Mouse (Mus musculus) forebrain, embryonic 14.5 days (tissue): ENCODE measurements at regions not wholly inside any gene's neighbourhood (a gene's known extent, or its start where the extent isn't known, plus 50 kb on each side); places are given as distances from the start of the nearest gene placed in this dataset.

Experiments used
- ATAC-seq: fragments of 200-750 bp; cut with Nextera tagmentation; 2 replicates; pipeline ENCODE4 v1.8.0; 2017; ENCODE audit warnings: mild to moderate bottlenecking, moderate library complexity
- DNase-seq: peaks from one replicate; pipeline ENCODE4 v3.0.0-alpha.2; 2015; ENCODE audit warnings: low spot score
- H3K27ac ChIP-seq: fragments of 300-500 bp; sonication (generic); 2 replicates; pipeline ENCODE4 v1.5.1; 2014; ENCODE audit warnings: low read depth, mild to moderate bottlenecking, control low read depth, low read length, moderate library complexity
- H3K27me3 ChIP-seq: fragments of 300-500 bp; sonication (generic); replicated peaks from 2 replicates; pipeline ENCODE4 v1.6.1; 2014; ENCODE audit warnings: low read length, control low read depth, mixed read lengths; ENCODE audit not compliant: control insufficient read depth, insufficient read depth
- H3K36me3 ChIP-seq: fragments of 300-500 bp; sonication (generic); 2 replicates; pipeline ENCODE4 v1.6.1; 2014; ENCODE audit warnings: low read length, control low read depth; ENCODE audit not compliant: control insufficient read depth, insufficient read depth
- H3K4me1 ChIP-seq: fragments of 300-500 bp; sonication (generic); 2 replicates; pipeline ENCODE4 v1.6.1; 2014; ENCODE audit warnings: antibody characterized with exemption, low read length, control low read depth; ENCODE audit not compliant: control insufficient read depth, insufficient read depth
- H3K4me2 ChIP-seq: fragments of 300-500 bp; sonication (generic); 2 replicates; pipeline ENCODE4 v1.6.1; 2014; ENCODE audit warnings: mild to moderate bottlenecking, control low read depth, low read length
- H3K4me3 ChIP-seq: fragments of 300-500 bp; sonication (generic); 2 replicates; pipeline ENCODE4 v1.5.1; 2014; ENCODE audit warnings: low read depth, low read length, control low read depth
- H3K9ac ChIP-seq: fragments of 300-500 bp; sonication (generic); 2 replicates; pipeline ENCODE4 v1.6.1; 2014; ENCODE audit warnings: mild to moderate bottlenecking, low read length, control low read depth, moderate library complexity
- H3K9me3 ChIP-seq: fragments of 300-500 bp; sonication (generic); replicated peaks from 2 replicates; pipeline ENCODE4 v1.6.1; 2016; ENCODE audit warnings: low read length, control low read depth, mixed read lengths; ENCODE audit not compliant: control insufficient read depth
- WGBS: fragments of 180-500 bp; shearing (Covaris S2); extraction: QIAGEN DNeasy Blood & Tissue Kit; methylation state at CpG from one replicate; pipeline ENCODE4 v1.1.7; 2014; 5-methylcytosine and 5-hydroxymethylcytosine counted together

- Histone ChIP-seq H3K4me3 (no peak overlapping the region), H3K4me2 (no peak overlapping the region), H3K36me3 (no peaks in the 10 kb centered on the region), H3K27ac (no peak overlapping the region), H3K27me3 (peaks cover 10% of the 10 kb centered on the region; the same call in 1 of the 2 replicates), H3K9ac (no peak overlapping the region; the same call in 1 of the 2 replicates), H3K4me1 (peaks cover 4% of the 10 kb centered on the region; the same call in 1 of the 2 replicates), H3K9me3 (no peaks in the 10 kb centered on the region)
- DNase-seq: peak; percentile 34
- no peak for ATAC-seq
- 8% methylated on average over 17 of the region's 17 CpGs for WGBS
Measured at GRCm38 (mm10) chr5:136619315-136620231, 52.3 kb upstream of the Cux1 start.

GRCm38 (mm10) chr5:136620234-136620633 lies 52.9 kb upstream of the Cux1 start:
- Histone ChIP-seq H3K4me2 (no peak overlapping the region), H3K36me3 (no peaks in the 10 kb centered on the region), H3K27ac (no peak overlapping the region), H3K9ac (no peak overlapping the region), H3K4me3 (no peak overlapping the region), H3K9me3 (no peaks in the 10 kb centered on the region), H3K27me3 (peaks cover 10% of the 10 kb centered on the region; the same call in 1 of the 2 replicates), H3K4me1 (peaks cover 4% of the 10 kb centered on the region; the same call in 1 of the 2 replicates)
- 25% methylated on average over 12 of the region's 12 CpGs for WGBS
- DNase-seq: no peak
- ATAC-seq: no peak

- DNase-seq (no peak), ATAC-seq (no peak)
- WGBS: 36% methylated on average over 4 of the region's 4 CpGs
- Histone ChIP-seq H3K36me3 (no peaks in the 10 kb centered on the region), H3K9me3 (no peaks in the 10 kb centered on the region), H3K9ac (no peak overlapping the region), H3K4me2 (no peak overlapping the region), H3K27ac (no peak overlapping the region), H3K4me1 (peaks cover 4% of the 10 kb centered on the region; the same call in 1 of the 2 replicates), H3K27me3 (peaks cover 10% of the 10 kb centered on the region; the same call in 1 of the 2 replicates), H3K4me3 (no peak overlapping the region)
Measured at GRCm38 (mm10) chr5:136621336-136622125, 54.2 kb upstream of the Cux1 start.

GRCm38 (mm10) chr5:136622152-136622551 lies 54.9 kb upstream of the Cux1 start:
- DNase-seq (no peak), ATAC-seq (no peak)
- H3K4me2 ChIP-seq: no peak overlapping the region
- H3K27ac ChIP-seq: no peak overlapping the region
- no peak overlapping the region for H3K9ac ChIP-seq
- H3K36me3 ChIP-seq: no peaks in the 10 kb centered on the region
- peaks cover 10% of the 10 kb centered on the region; the same call in 1 of the 2 replicates for H3K27me3 ChIP-seq
- H3K4me3 ChIP-seq: no peak overlapping the region
- no peaks in the 10 kb centered on the region for H3K9me3 ChIP-seq
- peaks cover 4% of the 10 kb centered on the region; the same call in 1 of the 2 replicates for H3K4me1 ChIP-seq
- WGBS: 15% methylated on average over 2 of the region's 2 CpGs

- Histone ChIP-seq H3K36me3 (no peaks in the 10 kb centered on the region), H3K9ac (peak overlapping the region; percentile 33), H3K27me3 (peaks cover 10% of the 10 kb centered on the region; the same call in 1 of the 2 replicates), H3K4me1 (peaks cover 4% of the 10 kb centered on the region; the same call in 1 of the 2 replicates), H3K4me3 (peak overlapping the region; percentile 29), H3K27ac (no peak overlapping the region), H3K9me3 (no peaks in the 10 kb centered on the region), H3K4me2 (peak overlapping the region; percentile 55)
- 3% methylated on average over 43 of the region's 43 CpGs for WGBS
- ATAC-seq: peak; percentile 52
- DNase-seq: peak; percentile 73
Measured at GRCm38 (mm10) chr5:136622721-136623542, 55.6 kb upstream of the Cux1 start.

GRCm38 (mm10) chr5:136623791-136624190 lies 56.5 kb upstream of the Cux1 start:
- no peak overlapping the region for H3K4me2 ChIP-seq
- H3K36me3 ChIP-seq: no peaks in the 10 kb centered on the region
- ATAC-seq: no peak
- DNase-seq: no peak
- H3K27ac ChIP-seq: no peak overlapping the region
- peaks cover 4% of the 10 kb centered on the region; the same call in 1 of the 2 replicates for H3K4me1 ChIP-seq
- H3K27me3 ChIP-seq: peaks cover 8% of the 10 kb centered on the region; the same call in 1 of the 2 replicates
- no peaks in the 10 kb centered on the region for H3K9me3 ChIP-seq
- H3K4me3 ChIP-seq: no peak overlapping the region
- no peak overlapping the region for H3K9ac ChIP-seq
- WGBS: 59% methylated on average over 6 of the region's 6 CpGs

- Histone ChIP-seq H3K36me3 (no peaks in the 10 kb centered on the region), H3K9ac (no peak overlapping the region), H3K4me3 (no peak overlapping the region), H3K9me3 (no peaks in the 10 kb centered on the region), H3K4me1 (peaks cover 4% of the 10 kb centered on the region; the same call in 1 of the 2 replicates), H3K27me3 (peaks cover 8% of the 10 kb centered on the region; the same call in 1 of the 2 replicates), H3K4me2 (no peak overlapping the region), H3K27ac (no peak overlapping the region)
- no peak for DNase-seq
- ATAC-seq: no peak
- 72% methylated on average over 13 of the region's 13 CpGs for WGBS
Measured at GRCm38 (mm10) chr5:136625176-136625991, 58.1 kb upstream of the Cux1 start.
